ENCODE assay signal across 9 mouse cellular contexts in the genomic region with DNA sequence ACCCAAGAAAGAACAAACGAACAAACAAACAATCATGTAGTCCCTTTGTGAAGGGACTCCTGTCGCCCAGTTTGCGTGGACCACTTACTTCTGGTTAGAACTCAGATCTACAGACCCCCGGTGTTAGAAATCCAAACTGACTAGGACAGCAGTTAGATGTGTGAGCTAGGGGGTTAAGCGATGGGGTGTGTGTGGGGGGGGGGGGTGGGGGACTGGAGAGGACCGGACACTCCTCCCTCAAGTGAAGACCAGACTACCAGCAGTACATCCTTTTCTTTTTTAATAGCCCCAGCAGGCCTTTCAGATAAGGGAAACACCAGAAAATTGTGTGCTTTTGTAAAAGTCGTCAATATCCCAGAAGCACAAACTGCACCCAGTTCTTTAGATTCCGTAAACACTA. TPM values are rescaled to one million over a fixed set of nuclear protein-coding genes. Genes with fewer than 3 reads are reported as not detected.
DNase-seq lines count a peak whose midpoint lies in the region; ATAC-seq and TF ChIP-seq lines count a peak whose summit lies in the region.
"Had no signal": no experiment of that assay in that cellular context is flagged by ENCODE, and none has a peak within 500 bp of the region (broad histone marks: within the 10 kb centered on the region; RNA-seq: fewer than 3 reads in every experiment).

No protein-coding gene starts in this region.

- H3K27ac ChIP-seq in left cerebral cortex, adult 2 months: no peak overlapping the region; the same call in 1 of the 2 replicates
- peak overlapping the region; percentile 65 for H3K27ac ChIP-seq in forebrain, embryonic 12.5 days
- no peak overlapping the region for H3K27ac ChIP-seq in limb, embryonic 11.5 days (replicated peaks; ENCODE audit: low read depth, low read length)
- H3K27ac ChIP-seq in neural tube, embryonic 13.5 days (replicated peaks): peak overlapping the region; percentile 79

- WGBS in forebrain, embryonic 12.5 days: 47% methylated on average over 8 of the region's 8 CpGs
- WGBS in limb, embryonic 11.5 days: 80% methylated on average over 8 of the region's 8 CpGs
- WGBS in neural tube, embryonic 13.5 days: 43% methylated on average over 8 of the region's 8 CpGs

- no peak; the same call in 1 of the 2 replicates for ATAC-seq in forebrain, embryonic 12.5 days (ENCODE audit: low FRiP score)
- ATAC-seq in limb, embryonic 11.5 days (ENCODE audit: insufficient number of reproducible peaks, low FRiP score, low TSS enrichment, low read depth): no peak
- ATAC-seq in neural tube, embryonic 13.5 days (ENCODE audit: low read depth): peak; percentile 59; the same call in 1 of the 2 replicates

- H3K4me2 ChIP-seq in forebrain, embryonic 12.5 days: peak overlapping the region; percentile 57
- peak overlapping the region; percentile 42 for H3K4me2 ChIP-seq in limb, embryonic 11.5 days (ENCODE audit: low read depth, severe bottlenecking)
- peak overlapping the region; percentile 57 for H3K4me2 ChIP-seq in neural tube, embryonic 13.5 days

- intact Hi-C loops in left cerebral cortex, adult 2 months (cut with DNase I): no loop called here
- intact Hi-C loops in left cerebral cortex, postnatal 10 days (cut with DNase I): no loop called here

- H3K27me3 ChIP-seq in forebrain, embryonic 12.5 days: no peaks in the 10 kb centered on the region
- no peaks in the 10 kb centered on the region for H3K27me3 ChIP-seq in limb, embryonic 11.5 days (ENCODE audit: control insufficient read depth, insufficient read depth, low read length)
- no peaks in the 10 kb centered on the region for H3K27me3 ChIP-seq in neural tube, embryonic 13.5 days

- TF ChIP-seq CTCF in left cerebral cortex, adult 2 months (IDR thresholded peaks at IDR 0.05): no peak

- H3K4me1 ChIP-seq in forebrain, embryonic 12.5 days: peaks cover 47% of the 10 kb centered on the region
- H3K4me1 ChIP-seq in limb, embryonic 11.5 days (ENCODE audit: control insufficient read depth, insufficient read depth, low read length): peaks cover 3% of the 10 kb centered on the region; the same call in 1 of the 2 replicates
- peaks cover 44% of the 10 kb centered on the region for H3K4me1 ChIP-seq in neural tube, embryonic 13.5 days (replicated peaks)

- H3K9ac ChIP-seq in forebrain, embryonic 12.5 days: 0 out of 2 replicates have a peak overlapping the region, but pooled peaks have one; percentile 57
- peak overlapping the region; percentile 67 for H3K9ac ChIP-seq in limb, embryonic 11.5 days (ENCODE audit: low read length)
- peak overlapping the region; percentile 71; the same call in 1 of the 2 replicates for H3K9ac ChIP-seq in neural tube, embryonic 13.5 days

- H3K36me3 ChIP-seq in forebrain, embryonic 12.5 days (replicated peaks): no peaks in the 10 kb centered on the region
- H3K36me3 ChIP-seq in limb, embryonic 11.5 days (ENCODE audit: control insufficient read depth, insufficient read depth, low read length): no peaks in the 10 kb centered on the region
- H3K36me3 ChIP-seq in neural tube, embryonic 13.5 days: no peaks in the 10 kb centered on the region

- no peak for DNase-seq in left cerebral cortex, adult 2 months (ENCODE audit: extremely low spot score in 1 of 2, low spot score in 2 of 2)
- DNase-seq in left cerebral cortex, postnatal 10 days (ENCODE audit: extremely low spot score in 1 of 2, low spot score in 2 of 2): no peak
- DNase-seq in limb, embryonic 11.5 days (ENCODE audit: low spot score): no peak
- no peak for DNase-seq in yolk sac, embryonic 10.5 days (ENCODE audit: low spot score)
- no peak for DNase-seq in embryo, embryonic 10.5 days (ENCODE audit: low spot score)
- DNase-seq in retina, embryonic 14.5 days (ENCODE audit: low spot score): no peak

- peak overlapping the region; percentile 50 for H3K4me3 ChIP-seq in left cerebral cortex, adult 2 months
- H3K4me3 ChIP-seq in forebrain, embryonic 12.5 days (replicated peaks): peak overlapping the region; percentile 48; the same call in 1 of the 2 replicates
- H3K4me3 ChIP-seq in limb, embryonic 11.5 days (ENCODE audit: low read depth, low read length): no peak overlapping the region
- peak overlapping the region; percentile 48 for H3K4me3 ChIP-seq in neural tube, embryonic 13.5 days

- no peaks in the 10 kb centered on the region for H3K9me3 ChIP-seq in forebrain, embryonic 12.5 days
- H3K9me3 ChIP-seq in limb, embryonic 11.5 days (ENCODE audit: control insufficient read depth, low read length): no peaks in the 10 kb centered on the region
- no peaks in the 10 kb centered on the region for H3K9me3 ChIP-seq in neural tube, embryonic 13.5 days

RNA-seq across cellular contexts. Expression of gene Acot1, which starts 0.6 kb away (rescaled TPM):
- 10 to 100 TPM; 12.8 to 13.3 TPM for total RNA-seq in left cerebral cortex, adult 2 months (2021)
- total RNA-seq in left cerebral cortex, postnatal 10 days (2021): 10 to 100 TPM; 18.6 to 20.2 TPM
- 41.0 and 45.4 TPM in 2 replicates for polyA plus RNA-seq in forebrain, embryonic 12.5 days (2016; fragmentation: Nextera tagmentation; extraction: Ambion mirVana)
- 31.2 and 38.6 TPM in 2 replicates for polyA plus RNA-seq in limb, embryonic 11.5 days (2014; fragmentation: Nextera tagmentation; extraction: Ambion mirVana)
- polyA plus RNA-seq in neural tube, embryonic 13.5 days (2015; fragmentation: Nextera tagmentation; extraction: Ambion mirVana): 86.3 and 101 TPM in 2 replicates

RNA-seq across cellular contexts. Expression of gene Acot2, which starts 21.1 kb away (rescaled TPM):
- total RNA-seq in left cerebral cortex, adult 2 months (2021): 10 to 100 TPM in 1 of 2 experiments, 1 to 10 TPM in 1; 9.5 to 10.4 TPM
- 1 to 10 TPM; 7.6 to 7.7 TPM for total RNA-seq in left cerebral cortex, postnatal 10 days (2021)
- 10.3 and 11.7 TPM in 2 replicates for polyA plus RNA-seq in forebrain, embryonic 12.5 days (2016; fragmentation: Nextera tagmentation; extraction: Ambion mirVana)
- 15.0 and 15.2 TPM in 2 replicates for polyA plus RNA-seq in limb, embryonic 11.5 days (2014; fragmentation: Nextera tagmentation; extraction: Ambion mirVana)
- polyA plus RNA-seq in neural tube, embryonic 13.5 days (2015; fragmentation: Nextera tagmentation; extraction: Ambion mirVana): 15.0 and 17.8 TPM in 2 replicates

RNA-seq across cellular contexts. Expression of gene Heatr4, which starts 24.1 kb away (rescaled TPM):
- not detected for total RNA-seq in left cerebral cortex, adult 2 months (2021)
- not detected for total RNA-seq in left cerebral cortex, postnatal 10 days (2021)
- polyA plus RNA-seq in forebrain, embryonic 12.5 days (2016; fragmentation: Nextera tagmentation; extraction: Ambion mirVana): not detected in 2 replicates
- polyA plus RNA-seq in limb, embryonic 11.5 days (2014; fragmentation: Nextera tagmentation; extraction: Ambion mirVana): 0.06 TPM in 1 of 2 replicates, not detected in the other
- not detected in 2 replicates for polyA plus RNA-seq in neural tube, embryonic 13.5 days (2015; fragmentation: Nextera tagmentation; extraction: Ambion mirVana)
- total RNA-seq: layer of hippocampus, postnatal 36 days had no signal

RNA-seq across cellular contexts. Expression of gene Acot4, which starts 29.4 kb away (rescaled TPM):
- total RNA-seq in left cerebral cortex, adult 2 months (2021): 1 to 10 TPM; 2.3 to 2.9 TPM
- total RNA-seq in left cerebral cortex, postnatal 10 days (2021): 1 to 10 TPM; 2.3 to 3.0 TPM
- 0.15 and 0.33 TPM in 2 replicates for polyA plus RNA-seq in forebrain, embryonic 12.5 days (2016; fragmentation: Nextera tagmentation; extraction: Ambion mirVana)
- polyA plus RNA-seq in limb, embryonic 11.5 days (2014; fragmentation: Nextera tagmentation; extraction: Ambion mirVana): 0.08 and 0.10 TPM in 2 replicates
- 0.18 and 0.24 TPM in 2 replicates for polyA plus RNA-seq in neural tube, embryonic 13.5 days (2015; fragmentation: Nextera tagmentation; extraction: Ambion mirVana)

RNA-seq across cellular contexts. Expression of gene Gm49366, which starts 30.0 kb away (rescaled TPM):
- total RNA-seq in left cerebral cortex, adult 2 months (2021): 1 to 10 TPM; 1.3 to 1.4 TPM
- total RNA-seq in left cerebral cortex, postnatal 10 days (2021): not detected
- not detected in 2 replicates for polyA plus RNA-seq in forebrain, embryonic 12.5 days (2016; fragmentation: Nextera tagmentation; extraction: Ambion mirVana)
- not detected in 2 replicates for polyA plus RNA-seq in limb, embryonic 11.5 days (2014; fragmentation: Nextera tagmentation; extraction: Ambion mirVana)
- polyA plus RNA-seq in neural tube, embryonic 13.5 days (2015; fragmentation: Nextera tagmentation; extraction: Ambion mirVana): not detected in 2 replicates

Comparison
In these comparisons a context has a peak if more than half of its experiments do, and no peak if none do; other contexts are left out.
1. H3K27ac ChIP-seq: peak in forebrain, embryonic 12.5 days (single experiment) and neural tube, embryonic 13.5 days (single experiment); none in left cerebral cortex, adult 2 months (single experiment) and limb, embryonic 11.5 days (single experiment).
2. Peak in every context shown above with its lines, with median percentiles within 50 percentile points of each other: H3K4me2 ChIP-seq and H3K9ac ChIP-seq.